Mouse (Mus musculus) stomach, embryonic 16.5 days (tissue): Measurements from ENCODE around the gene Acot6. TPM values are rescaled to one million over a fixed set of nuclear protein-coding genes. Genes with fewer than 3 reads are reported as not detected.

Source experiments
- ATAC-seq: fragments of 200-750 bp; cut with Nextera tagmentation; 2 replicates; pipeline ENCODE4 v1.8.0; 2017; ENCODE audit warnings: moderate number of reproducible peaks, moderate TSS enrichment; ENCODE audit not compliant: insufficient read depth, low FRiP score
- H3K27ac ChIP-seq: fragments of 300-500 bp; sonication (generic); 2 replicates; pipeline ENCODE4 v1.5.1; 2014; ENCODE audit warnings: low read length
- H3K27me3 ChIP-seq: fragments of 300-500 bp; sonication (generic); 2 replicates; pipeline ENCODE4 v1.6.1; 2014; ENCODE audit warnings: low read length, control low read depth, mixed read lengths; ENCODE audit not compliant: control insufficient read depth, insufficient read depth
- H3K36me3 ChIP-seq: fragments of 300-500 bp; sonication (generic); 2 replicates; pipeline ENCODE4 v1.6.1; 2014; ENCODE audit warnings: low read length; ENCODE audit not compliant: control insufficient read depth, insufficient read depth
- H3K4me1 ChIP-seq: fragments of 300-500 bp; sonication (generic); 2 replicates; pipeline ENCODE4 v1.6.1; 2014; ENCODE audit warnings: low read length, control low read depth, mixed read lengths; ENCODE audit not compliant: control insufficient read depth, insufficient read depth
- H3K4me2 ChIP-seq: fragments of 300-500 bp; sonication (generic); 2 replicates; pipeline ENCODE4 v1.6.1; 2014; ENCODE audit warnings: low read depth, low read length, mixed read lengths
- H3K4me3 ChIP-seq: fragments of 300-500 bp; sonication (generic); replicated peaks from 2 replicates; pipeline ENCODE4 v1.5.1; 2014; ENCODE audit warnings: mild to moderate bottlenecking, low read length
- H3K9ac ChIP-seq: fragments of 300-500 bp; sonication (generic); 2 replicates; pipeline ENCODE4 v1.6.1; 2014; ENCODE audit warnings: low read length
- H3K9me3 ChIP-seq: fragments of 300-500 bp; sonication (generic); replicated peaks from 2 replicates; pipeline ENCODE4 v1.6.1; 2016; ENCODE audit warnings: low read length, control low read depth; ENCODE audit not compliant: control insufficient read depth
- WGBS: fragments of 180-500 bp; shearing (Covaris S2); extraction: QIAGEN DNeasy Blood & Tissue Kit; methylation state at CpG from one replicate; pipeline ENCODE4 v1.1.7; 2014; 5-methylcytosine and 5-hydroxymethylcytosine counted together
- polyA plus RNA-seq: library from polyadenylated mRNA; unstranded; fragments of >200 nt; fragmentation: Nextera tagmentation; extraction: Ambion mirVana; gene quantifications from 2 replicates; pipeline ENCODE4 v1.2.1, GENCODE M21; 2015

Gene Acot6
- polyA plus RNA-seq, 1 experiment from 2014 or later = 1.4 TPM

- H3K9ac ChIP-seq = peak overlapping the region; percentile 55; the same call in 1 of the 2 replicates
- H3K4me1 ChIP-seq = peaks cover 5% of the 10 kb centered on the region; the same call in 1 of the 2 replicates
- ATAC-seq = no peak
- no peaks in the 10 kb centered on the region for H3K9me3 ChIP-seq
- no peaks in the 10 kb centered on the region for H3K27me3 ChIP-seq
- no peak overlapping the region for H3K27ac ChIP-seq
- WGBS = 35% methylated on average over 6 of the region's 6 CpGs
- H3K4me3 ChIP-seq = peak overlapping the region; percentile 82
- H3K36me3 ChIP-seq = no peaks in the 10 kb centered on the region
- H3K4me2 ChIP-seq = peak overlapping the region; percentile 69
Measured at GRCm38 (mm10) chr12:84113676-84114075, 13.2 kb downstream of the Acot6 start.

- no peaks in the 10 kb centered on the region for H3K36me3 ChIP-seq
- peak within 1 kb of the TSS; percentile 82 for H3K4me3 ChIP-seq
- H3K9me3 ChIP-seq = no peaks in the 10 kb centered on the region
- peak within 1 kb of the TSS; percentile 79 for H3K9ac ChIP-seq
- H3K4me1 ChIP-seq = peaks cover 5% of the 10 kb centered on the region; the same call in 1 of the 2 replicates
- H3K27ac ChIP-seq = peak within 1 kb of the TSS; percentile 49
- H3K4me2 ChIP-seq = peak within 1 kb of the TSS; percentile 69
- WGBS = 2% methylated on average over 34 of the region's 35 CpGs
- ATAC-seq = peak; percentile 97
- no peaks in the 10 kb centered on the region for H3K27me3 ChIP-seq
Measured at GRCm38 (mm10) chr12:84114153-84114994, 13.9 kb downstream of the Acot6 start, which contains the start of gene Dnal1. Gene Dnal1, plus strand, starts transcription at chr12:84114366.

DNA sequence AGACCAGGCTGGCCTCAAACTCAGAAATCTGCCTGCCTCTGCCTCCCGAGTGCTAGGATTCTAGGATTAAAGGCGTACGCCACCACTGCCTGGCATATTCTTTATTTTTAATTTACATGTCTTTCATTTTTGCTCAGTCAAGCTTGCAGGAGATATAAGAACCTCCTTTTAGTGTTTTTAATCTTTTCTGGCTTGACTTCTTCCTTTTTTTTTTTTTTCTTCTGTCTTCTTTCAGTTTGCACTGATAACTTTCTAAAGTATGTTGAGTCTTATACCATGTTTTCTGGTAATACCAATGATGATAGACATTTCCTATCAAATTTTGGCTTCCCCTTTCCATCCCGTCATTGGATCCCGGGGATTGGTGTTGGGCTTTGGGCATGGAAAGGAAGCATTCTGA, 19.1 kb downstream of the Acot6 start:
- Histone ChIP-seq H3K9ac (no peak overlapping the region), H3K4me3 (no peak overlapping the region), H3K36me3 (no peaks in the 10 kb centered on the region), H3K27me3 (no peaks in the 10 kb centered on the region), H3K4me1 (peaks cover 5% of the 10 kb centered on the region; the same call in 1 of the 2 replicates), H3K27ac (no peak overlapping the region), H3K9me3 (no peaks in the 10 kb centered on the region), H3K4me2 (no peak overlapping the region)
- WGBS = 97% methylated on average over 5 of the region's 5 CpGs
- no peak for ATAC-seq

DNA sequence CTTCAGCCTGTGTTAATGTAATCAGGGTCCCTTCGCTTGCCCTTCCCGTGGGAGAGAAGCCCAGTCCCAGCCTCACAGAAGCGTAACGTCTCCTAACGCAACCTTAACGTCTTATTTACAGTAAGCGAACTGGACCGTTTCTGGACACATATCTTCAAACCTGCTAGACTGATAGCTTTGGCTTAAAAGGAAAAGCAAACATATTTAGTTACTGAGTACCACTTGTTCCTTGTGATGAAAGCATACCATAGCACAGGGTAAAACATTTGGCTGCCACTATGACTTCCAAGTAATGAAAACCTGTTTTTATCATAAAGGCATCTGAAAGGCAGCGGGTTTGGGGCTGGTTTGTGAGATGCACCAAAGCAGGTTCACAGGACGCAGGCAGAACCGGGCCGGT, 25.4 kb downstream of the Acot6 start:
- Histone ChIP-seq H3K27ac (no peak overlapping the region), H3K4me3 (no peak overlapping the region), H3K4me1 (no peaks in the 10 kb centered on the region), H3K36me3 (no peaks in the 10 kb centered on the region), H3K4me2 (no peak overlapping the region), H3K9me3 (no peaks in the 10 kb centered on the region), H3K27me3 (no peaks in the 10 kb centered on the region), H3K9ac (no peak overlapping the region)
- no peak for ATAC-seq
- 62% methylated on average over 12 of the region's 12 CpGs for WGBS

DNA sequence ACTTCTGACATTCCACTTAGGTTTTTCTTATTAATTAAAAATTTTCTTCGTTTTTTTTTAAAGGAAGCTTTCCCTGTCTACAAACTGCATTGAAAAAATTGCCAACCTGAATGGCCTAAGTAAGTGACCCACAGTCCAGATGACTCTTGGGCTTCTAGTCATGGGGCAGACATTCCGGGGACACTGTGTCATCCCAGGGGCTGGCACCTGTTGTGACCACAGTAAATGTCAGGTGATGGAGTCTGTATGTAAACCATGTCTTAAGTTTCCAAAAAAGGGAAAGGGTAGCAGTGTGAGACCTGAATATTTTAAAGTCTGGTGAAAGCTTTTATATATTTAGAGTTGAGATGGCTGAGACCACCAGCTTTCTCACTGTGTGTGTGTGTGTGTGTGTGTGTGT, 26.4 kb downstream of the Acot6 start:
- no peak overlapping the region for H3K4me2 ChIP-seq
- no peaks in the 10 kb centered on the region for H3K9me3 ChIP-seq
- H3K27ac ChIP-seq = no peak overlapping the region
- H3K27me3 ChIP-seq = no peaks in the 10 kb centered on the region
- no peaks in the 10 kb centered on the region for H3K36me3 ChIP-seq
- no peak overlapping the region for H3K4me3 ChIP-seq
- H3K9ac ChIP-seq = no peak overlapping the region
- ATAC-seq = no peak
- WGBS = 80% methylated on average over 2 of the region's 2 CpGs
- H3K4me1 ChIP-seq = no peaks in the 10 kb centered on the region

- H3K36me3 ChIP-seq = no peaks in the 10 kb centered on the region
- H3K4me3 ChIP-seq = no peak overlapping the region
- H3K27ac ChIP-seq = no peak overlapping the region
- 89% methylated on average over 6 of the region's 6 CpGs for WGBS
- ATAC-seq = no peak
- no peak overlapping the region for H3K4me2 ChIP-seq
- H3K27me3 ChIP-seq = no peaks in the 10 kb centered on the region
- no peaks in the 10 kb centered on the region for H3K9me3 ChIP-seq
- no peak overlapping the region for H3K9ac ChIP-seq
- H3K4me1 ChIP-seq = no peaks in the 10 kb centered on the region
Measured at GRCm38 (mm10) chr12:84128576-84128975, 28.1 kb downstream of the Acot6 start.

- no peak for ATAC-seq
- H3K27ac ChIP-seq = no peak overlapping the region
- 87% methylated on average over 8 of the region's 8 CpGs for WGBS
- H3K4me2 ChIP-seq = no peak overlapping the region
- H3K36me3 ChIP-seq = no peaks in the 10 kb centered on the region
- no peaks in the 10 kb centered on the region for H3K27me3 ChIP-seq
- no peaks in the 10 kb centered on the region for H3K4me1 ChIP-seq
- H3K4me3 ChIP-seq = no peak overlapping the region
- no peaks in the 10 kb centered on the region for H3K9me3 ChIP-seq
- H3K9ac ChIP-seq = no peak overlapping the region
Measured at GRCm38 (mm10) chr12:84129931-84130330, 29.5 kb downstream of the Acot6 start.

DNA sequence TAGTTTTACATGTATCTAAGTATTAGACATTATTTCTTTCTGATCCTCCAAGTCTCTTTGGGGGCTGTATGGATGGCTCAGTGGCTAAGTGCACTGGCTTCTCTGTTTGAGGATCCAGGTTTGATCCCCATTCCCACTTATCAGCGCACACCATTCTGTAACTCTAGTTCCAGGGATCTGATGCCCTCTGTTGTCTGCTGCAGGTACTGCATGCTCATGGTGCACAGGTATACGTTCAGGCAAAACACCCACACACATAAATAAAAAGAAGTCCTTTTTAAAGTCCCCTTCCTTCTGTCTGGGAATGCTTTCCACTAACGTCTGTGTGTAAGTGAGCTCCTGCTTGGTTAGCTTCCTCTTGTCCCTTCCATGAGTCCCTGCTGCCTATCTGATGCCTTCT, 31.8 kb downstream of the Acot6 start:
- no peak overlapping the region for H3K4me3 ChIP-seq
- ATAC-seq = no peak
- H3K4me1 ChIP-seq = no peaks in the 10 kb centered on the region
- H3K36me3 ChIP-seq = no peaks in the 10 kb centered on the region
- H3K27me3 ChIP-seq = no peaks in the 10 kb centered on the region
- no peak overlapping the region for H3K4me2 ChIP-seq
- WGBS = 55% methylated on average over 3 of the region's 3 CpGs
- H3K27ac ChIP-seq = no peak overlapping the region
- no peaks in the 10 kb centered on the region for H3K9me3 ChIP-seq
- no peak overlapping the region for H3K9ac ChIP-seq

DNA sequence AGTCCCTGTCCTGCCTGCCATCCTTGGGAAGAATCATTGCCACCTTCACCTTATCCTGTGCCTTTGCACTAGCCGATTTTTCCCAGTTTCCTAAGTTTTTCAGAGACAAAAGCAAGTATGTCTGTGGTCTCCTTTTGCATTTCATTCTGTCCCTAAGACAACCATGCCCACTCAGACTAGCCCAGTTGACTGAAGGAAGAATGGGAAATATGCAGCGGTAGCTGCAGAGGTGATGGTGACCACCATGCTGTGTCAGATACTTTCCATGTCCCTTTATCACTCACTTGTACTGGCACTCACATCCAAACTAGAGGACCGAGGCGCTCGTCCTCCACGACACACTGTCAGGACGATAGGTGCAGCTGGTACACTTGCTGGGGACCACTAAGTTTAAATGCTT, 36.7 kb downstream of the Acot6 start:
- no peak for ATAC-seq
- H3K4me3 ChIP-seq = no peak overlapping the region
- H3K9me3 ChIP-seq = no peaks in the 10 kb centered on the region
- WGBS = 91% methylated on average over 7 of the region's 7 CpGs
- H3K27me3 ChIP-seq = no peaks in the 10 kb centered on the region
- H3K4me1 ChIP-seq = no peaks in the 10 kb centered on the region
- no peaks in the 10 kb centered on the region for H3K36me3 ChIP-seq
- no peak overlapping the region for H3K27ac ChIP-seq
- no peak overlapping the region for H3K4me2 ChIP-seq
- H3K9ac ChIP-seq = no peak overlapping the region
